Mouse (Mus musculus) midbrain, embryonic 12.5 days (tissue): ENCODE data around the gene Atp2a2. TPM values are rescaled to one million over a fixed set of nuclear protein-coding genes. Genes with fewer than 3 reads are reported as not detected.

ENCODE experiments used
- ATAC-seq: fragments of 200-750 bp; cut with Nextera tagmentation; 2 replicates; pipeline ENCODE4 v1.8.0; 2017; ENCODE audit warnings: low read depth, moderate TSS enrichment, moderate library complexity; ENCODE audit not compliant: low FRiP score
- H3K27ac ChIP-seq: fragments of 300-500 bp; sonication (generic); replicated peaks from 2 replicates; pipeline ENCODE4 v1.5.1; 2016; ENCODE audit warnings: mild to moderate bottlenecking
- H3K27me3 ChIP-seq: fragments of 300-500 bp; sonication (generic); 2 replicates; pipeline ENCODE4 v1.6.1; 2016; ENCODE audit warnings: mild to moderate bottlenecking
- H3K36me3 ChIP-seq: fragments of 300-500 bp; sonication (generic); 2 replicates; pipeline ENCODE4 v1.6.1; 2016
- H3K4me1 ChIP-seq: fragments of 300-500 bp; sonication (generic); 2 replicates; pipeline ENCODE4 v1.6.1; 2016
- H3K4me2 ChIP-seq: fragments of 300-500 bp; sonication (generic); replicated peaks from 2 replicates; pipeline ENCODE4 v1.6.1; 2016; ENCODE audit warnings: mild to moderate bottlenecking, moderate library complexity
- H3K4me3 ChIP-seq: fragments of 300-500 bp; sonication (generic); 2 replicates; pipeline ENCODE4 v1.5.1; 2016; ENCODE audit warnings: mild to moderate bottlenecking
- H3K9ac ChIP-seq: fragments of 300-500 bp; sonication (generic); replicated peaks from 2 replicates; pipeline ENCODE4 v1.6.1; 2016; ENCODE audit warnings: mild to moderate bottlenecking, moderate library complexity
- H3K9me3 ChIP-seq: fragments of 300-500 bp; sonication (generic); 2 replicates; pipeline ENCODE4 v1.6.1; 2016; ENCODE audit warnings: mild to moderate bottlenecking
- WGBS: fragments of 180-500 bp; shearing (Covaris S2); methylation state at CpG from one replicate; pipeline ENCODE4 v1.1.7; 2016; 5-methylcytosine and 5-hydroxymethylcytosine counted together
- polyA plus RNA-seq: library from polyadenylated mRNA; unstranded; fragments of >200 nt; fragmentation: Nextera tagmentation; extraction: Ambion mirVana; gene quantifications from 2 replicates; pipeline ENCODE4 v1.2.1, GENCODE M21; 2016

The Atp2a2 gene
- polyA plus RNA-seq, 1 experiment from 2014 or later = 59.4 TPM

DNA sequence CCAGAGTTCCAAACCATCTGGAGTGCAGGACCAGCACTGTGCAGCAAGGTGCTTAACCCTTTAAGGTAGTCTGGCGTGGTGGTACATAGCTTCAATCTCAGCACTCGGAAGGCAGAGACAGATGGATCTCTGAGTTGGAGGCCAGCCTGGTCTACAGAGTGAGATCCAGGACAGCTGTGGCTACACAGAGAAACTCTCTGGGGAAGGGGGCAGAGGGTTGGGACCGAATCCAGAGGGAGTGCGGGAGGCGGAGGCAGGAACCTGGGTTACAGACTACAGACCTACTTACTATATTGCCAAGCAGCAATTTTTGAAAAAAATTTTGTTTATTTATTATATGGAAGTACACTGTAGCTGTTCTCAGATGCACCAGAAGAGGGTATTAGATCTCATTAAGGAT is 87.7 kb downstream of the Atp2a2 start:
- no peaks in the 10 kb centered on the region for H3K9me3 ChIP-seq
- H3K27ac ChIP-seq = no peak overlapping the region
- H3K36me3 ChIP-seq = peaks cover 12% of the 10 kb centered on the region
- H3K4me1 ChIP-seq = no peaks in the 10 kb centered on the region
- 95% methylated on average over 5 of the region's 5 CpGs for WGBS
- no peak overlapping the region for H3K4me3 ChIP-seq
- ATAC-seq = no peak
- no peak overlapping the region for H3K9ac ChIP-seq
- H3K4me2 ChIP-seq = no peak overlapping the region
- H3K27me3 ChIP-seq = no peaks in the 10 kb centered on the region

DNA sequence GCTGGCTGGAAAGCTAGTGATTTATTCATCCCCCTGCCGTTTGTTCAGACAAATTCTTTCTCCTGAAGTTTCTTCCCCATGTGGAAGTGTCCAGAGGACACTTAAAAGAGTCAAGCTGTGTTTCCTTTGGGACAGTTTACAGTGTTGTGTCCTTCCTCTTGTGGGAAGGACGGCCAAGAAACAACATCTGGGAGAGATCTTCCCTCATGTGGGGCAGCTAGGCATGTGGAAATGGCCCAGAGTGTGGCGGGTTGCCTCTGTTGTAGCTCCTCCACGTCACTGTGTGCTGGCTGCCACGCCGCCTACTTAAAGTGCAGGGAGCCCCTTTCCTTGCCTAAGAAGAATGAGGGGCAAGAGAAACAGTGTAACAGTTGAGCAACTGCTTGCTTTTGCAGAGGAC is 89.2 kb downstream of the Atp2a2 start:
- Histone ChIP-seq H3K27ac (no peak overlapping the region), H3K9ac (no peak overlapping the region), H3K36me3 (peaks cover 12% of the 10 kb centered on the region), H3K4me1 (no peaks in the 10 kb centered on the region), H3K4me3 (no peak overlapping the region), H3K9me3 (no peaks in the 10 kb centered on the region), H3K4me2 (no peak overlapping the region), H3K27me3 (no peaks in the 10 kb centered on the region)
- 68% methylated on average over 6 of the region's 6 CpGs for WGBS
- no peak for ATAC-seq

DNA sequence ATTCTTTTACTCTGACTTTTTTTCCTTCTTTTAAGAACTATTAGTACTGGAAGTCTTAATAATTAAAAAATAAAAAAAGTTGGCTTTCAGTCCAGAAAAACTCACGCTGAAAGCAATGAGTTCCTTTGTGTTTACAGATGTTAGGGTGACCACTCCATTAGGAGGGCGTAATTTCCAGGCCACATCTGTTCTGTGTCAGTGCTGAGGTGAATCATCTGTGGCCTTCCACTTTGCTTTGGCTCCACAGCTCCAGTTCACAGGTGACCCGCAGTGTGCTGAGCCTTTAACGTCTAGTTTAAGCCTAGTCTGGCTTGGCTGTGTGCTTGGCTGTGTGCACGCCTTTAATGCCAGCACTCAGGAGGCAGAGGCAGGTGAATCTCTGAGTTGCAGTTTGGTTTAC is 90.1 kb downstream of the Atp2a2 start:
- WGBS = 88% methylated on average over 5 of the region's 5 CpGs
- no peak overlapping the region for H3K27ac ChIP-seq
- H3K36me3 ChIP-seq = peaks cover 19% of the 10 kb centered on the region
- H3K27me3 ChIP-seq = no peaks in the 10 kb centered on the region
- no peak overlapping the region for H3K4me3 ChIP-seq
- no peak overlapping the region for H3K9ac ChIP-seq
- H3K9me3 ChIP-seq = no peaks in the 10 kb centered on the region
- no peaks in the 10 kb centered on the region for H3K4me1 ChIP-seq
- no peak for ATAC-seq
- no peak overlapping the region for H3K4me2 ChIP-seq

DNA sequence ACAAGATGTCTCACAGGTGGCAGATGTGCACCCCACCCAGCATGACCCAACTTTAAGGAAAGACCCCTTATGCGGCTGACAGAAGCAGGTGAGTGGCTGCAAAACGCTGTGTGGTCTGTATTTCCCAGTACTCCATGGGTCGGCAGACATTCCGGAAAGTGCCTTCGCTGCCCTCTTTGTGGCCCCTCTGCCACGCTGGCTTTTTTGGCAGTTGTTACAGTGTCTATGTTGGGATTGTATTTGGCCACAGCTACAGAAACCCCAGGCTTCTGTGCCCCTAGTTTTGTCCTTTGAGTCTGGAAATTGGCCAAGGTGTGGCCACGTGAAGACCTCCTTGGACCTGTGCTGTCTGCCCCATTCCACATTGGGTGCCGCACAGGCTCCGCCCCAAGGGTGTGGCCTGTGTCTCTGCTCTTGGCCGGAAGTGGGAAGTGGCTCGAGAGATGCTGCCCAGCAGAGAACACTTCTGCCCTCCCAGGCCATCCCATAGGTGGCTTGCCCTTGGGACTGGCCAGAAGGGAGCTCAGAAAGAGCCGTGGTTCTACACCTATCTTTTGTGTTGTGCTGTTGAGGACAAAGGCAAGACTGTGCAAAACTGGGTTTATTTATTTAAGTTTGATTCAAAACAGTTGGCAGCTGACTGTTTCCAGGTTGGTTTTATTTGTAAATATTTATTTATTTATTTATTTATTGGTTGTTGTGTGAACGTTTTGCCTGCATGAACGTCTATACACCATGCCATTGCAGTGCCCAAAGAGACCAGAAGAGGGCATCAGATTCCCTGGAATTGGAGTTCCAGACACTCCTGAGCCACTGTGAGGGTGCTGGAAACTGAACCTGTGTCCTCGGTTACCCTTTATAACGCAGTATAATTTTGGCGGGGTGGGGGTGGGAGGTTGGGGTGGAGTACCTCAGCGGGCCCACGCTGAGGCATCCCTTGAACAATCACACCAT is 92.1 kb downstream of the Atp2a2 start:
- H3K36me3 ChIP-seq = peaks cover 38% of the 10 kb centered on the region
- H3K4me3 ChIP-seq = no peak overlapping the region
- no peaks in the 10 kb centered on the region for H3K27me3 ChIP-seq
- no peak for ATAC-seq
- H3K9me3 ChIP-seq = no peaks in the 10 kb centered on the region
- H3K27ac ChIP-seq = no peak overlapping the region
- no peak overlapping the region for H3K4me2 ChIP-seq
- H3K9ac ChIP-seq = no peak overlapping the region
- 88% methylated on average over 19 of the region's 19 CpGs for WGBS
- no peaks in the 10 kb centered on the region for H3K4me1 ChIP-seq

DNA sequence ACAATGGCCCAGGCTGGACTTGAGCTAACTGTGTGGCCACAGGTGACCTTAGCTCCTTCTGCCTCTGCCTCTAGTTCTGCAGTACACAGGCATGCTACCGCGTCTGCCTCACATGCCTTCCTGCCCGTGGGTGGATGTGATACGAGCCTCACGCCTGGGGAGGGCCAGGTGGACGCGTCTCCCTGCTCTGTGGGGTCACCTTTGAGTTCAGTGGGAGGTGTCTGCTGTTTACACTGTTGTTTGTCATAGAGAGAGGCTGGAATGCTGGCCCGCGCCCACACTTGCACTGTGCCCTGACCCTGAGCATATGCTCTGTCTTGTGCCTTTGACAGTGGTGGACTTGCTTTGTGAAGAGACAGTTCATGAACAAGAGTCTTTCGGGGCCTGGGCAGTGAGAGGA is 96.5 kb downstream of the Atp2a2 start:
- no peaks in the 10 kb centered on the region for H3K4me1 ChIP-seq
- no peak overlapping the region for H3K9ac ChIP-seq
- no peak overlapping the region for H3K4me3 ChIP-seq
- WGBS = 96% methylated on average over 10 of the region's 10 CpGs
- peaks cover 70% of the 10 kb centered on the region for H3K36me3 ChIP-seq
- ATAC-seq = no peak
- H3K4me2 ChIP-seq = no peak overlapping the region
- H3K27ac ChIP-seq = no peak overlapping the region
- no peaks in the 10 kb centered on the region for H3K9me3 ChIP-seq
- no peaks in the 10 kb centered on the region for H3K27me3 ChIP-seq

Other genes starting within 250 kb of the Atp2a2 start
- 7.2 and 8.1 TPM in 2 replicates for gene Tctn1, start 237.8 kb downstream of the Atp2a2 start, polyA plus RNA-seq
- gene Pptc7, start 217.9 kb downstream of the Atp2a2 start, polyA plus RNA-seq = 9.9 and 11.9 TPM in 2 replicates
- gene Rad9b, start 148.0 kb downstream of the Atp2a2 start, polyA plus RNA-seq = 15.7 and 16.6 TPM in 2 replicates
- gene Vps29, start 147.9 kb downstream of the Atp2a2 start, polyA plus RNA-seq = 208 TPM in 2 replicates
- 56.5 and 58.2 TPM in 2 replicates for gene Gpn3, start 130.3 kb downstream of the Atp2a2 start, polyA plus RNA-seq
- 114 and 115 TPM in 2 replicates for gene Fam216a, start 129.9 kb downstream of the Atp2a2 start, polyA plus RNA-seq
- gene Arpc3, start 110.3 kb downstream of the Atp2a2 start, polyA plus RNA-seq = 117 and 118 TPM in 2 replicates
- gene Anapc7, start 80.5 kb downstream of the Atp2a2 start, polyA plus RNA-seq = 52.1 and 53.6 TPM in 2 replicates
- gene Ift81, start 112.3 kb upstream of the Atp2a2 start, polyA plus RNA-seq = 59.8 TPM in 2 replicates
- gene P2rx7, start 141.7 kb upstream of the Atp2a2 start, polyA plus RNA-seq = 1.5 TPM in 2 replicates
- gene P2rx4, start 205.3 kb upstream of the Atp2a2 start, polyA plus RNA-seq = 9.4 and 9.8 TPM in 2 replicates